Mouse (Mus musculus) spleen, postnatal 36 days (tissue): ENCODE data around the gene Olfr429.
"Not testable (repeated sequence)": the region's sequence is repeated elsewhere in the genome, so short reads cannot be mapped to it uniquely, and the experiment has no call there.

ENCODE experiments used
- DNase-seq, 2 experiments: peaks; one replicate each; pipeline ENCODE4 v3.0.0; 2022; ENCODE audit warnings: low spot score in 2 of 2, mixed read lengths in 1 of 2

Olfr429 gene

DNA sequence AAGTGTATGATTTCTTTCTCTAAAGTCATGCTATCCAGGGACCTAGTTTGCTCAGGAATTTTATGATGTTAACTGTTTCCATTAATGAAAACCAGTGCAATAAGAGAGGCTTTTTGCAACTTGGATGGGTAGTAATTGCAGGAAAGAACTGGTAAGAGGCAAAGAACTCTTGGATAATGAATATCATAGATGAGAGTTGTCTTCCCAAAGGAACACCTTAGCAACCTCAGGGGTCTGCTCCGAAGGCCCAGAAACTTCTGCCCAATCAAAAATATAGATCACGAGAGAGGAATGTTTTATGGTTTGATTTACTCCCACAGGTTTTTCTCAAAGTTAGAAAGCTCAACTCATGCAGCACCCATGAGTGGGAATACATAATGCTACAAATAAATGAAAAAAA lies at the start of gene Olfr429:
TSS of gene Olfr429 (plus strand) at position 301 of the 400 bp plus-strand sequence.
- no peak for DNase-seq

DNA sequence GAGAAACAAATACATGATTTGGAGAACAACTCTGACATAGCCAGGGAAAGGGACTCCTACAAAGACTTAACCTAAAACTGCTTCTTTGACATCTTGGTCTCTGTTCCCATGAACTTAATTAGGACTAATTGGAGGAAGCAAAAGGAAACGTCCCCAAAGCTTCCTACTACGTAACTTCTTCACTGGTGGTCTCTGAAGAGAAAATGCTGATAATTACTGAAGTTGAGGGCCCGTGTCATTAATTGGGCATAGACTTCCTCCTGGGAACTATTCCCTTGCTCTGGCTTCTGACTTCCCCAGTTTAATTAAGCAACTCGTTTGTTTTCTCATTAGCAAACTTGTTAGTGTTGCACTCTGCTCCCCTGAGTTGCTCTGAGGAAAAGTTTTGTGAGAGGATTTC lies 48.3 kb upstream of the Olfr429 start:
- DNase-seq = no peak

DNA sequence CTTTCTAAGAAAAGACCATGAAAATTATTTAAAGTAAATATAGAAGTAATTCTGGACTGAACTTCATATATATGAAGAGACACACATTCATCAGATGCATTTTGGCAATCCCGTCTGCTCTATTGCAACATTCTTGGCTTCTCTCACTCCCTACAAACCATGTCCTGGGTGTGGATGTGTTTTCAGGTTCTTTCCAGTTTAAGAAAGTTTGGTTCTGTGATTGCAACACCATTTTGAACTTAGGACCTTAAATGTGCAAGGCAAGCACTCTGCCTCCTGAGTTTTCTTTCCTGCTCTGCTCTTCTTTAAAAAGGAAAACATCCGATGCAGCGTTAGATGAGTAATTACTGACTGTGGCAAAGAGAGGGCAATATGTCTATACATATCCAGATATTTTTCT lies 45.7 kb upstream of the Olfr429 start:
- no peak for DNase-seq

DNA sequence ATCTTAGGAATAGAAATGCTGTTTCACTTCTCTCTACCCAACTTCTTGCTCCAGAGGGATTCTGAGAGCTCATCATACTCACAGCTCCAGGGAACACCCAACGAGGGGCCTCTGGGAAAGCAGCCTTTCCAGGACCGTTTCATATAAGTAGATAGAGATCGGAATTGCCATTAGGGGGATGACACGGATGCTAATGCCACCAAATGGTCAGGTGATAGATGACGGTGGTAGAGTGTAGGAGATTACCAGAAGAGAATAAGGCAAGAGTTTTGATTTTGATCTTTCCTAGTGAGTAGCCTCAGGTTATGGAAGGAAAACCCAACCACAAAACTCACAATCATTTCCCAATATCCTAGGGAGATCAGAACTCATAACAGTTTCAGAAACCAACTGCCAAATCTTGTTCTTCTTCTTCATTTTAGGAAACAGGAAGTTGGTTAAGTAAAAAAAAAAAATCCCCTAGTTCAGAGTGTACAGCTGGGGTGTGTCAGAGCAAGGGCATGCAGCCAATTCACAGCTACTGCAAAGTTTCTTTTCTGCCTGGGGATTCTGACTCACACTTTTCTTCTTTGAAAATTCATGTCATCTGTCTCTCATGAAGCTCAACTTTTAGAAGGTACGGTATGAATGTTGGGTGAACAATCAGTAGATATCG lies 43.5 kb upstream of the Olfr429 start, which contains the start of gene Olfr433:
TSS of gene Olfr433 (plus strand) at position 183 of the 655 bp plus-strand sequence.
- peak; percentile 70 to 74 for DNase-seq

DNA sequence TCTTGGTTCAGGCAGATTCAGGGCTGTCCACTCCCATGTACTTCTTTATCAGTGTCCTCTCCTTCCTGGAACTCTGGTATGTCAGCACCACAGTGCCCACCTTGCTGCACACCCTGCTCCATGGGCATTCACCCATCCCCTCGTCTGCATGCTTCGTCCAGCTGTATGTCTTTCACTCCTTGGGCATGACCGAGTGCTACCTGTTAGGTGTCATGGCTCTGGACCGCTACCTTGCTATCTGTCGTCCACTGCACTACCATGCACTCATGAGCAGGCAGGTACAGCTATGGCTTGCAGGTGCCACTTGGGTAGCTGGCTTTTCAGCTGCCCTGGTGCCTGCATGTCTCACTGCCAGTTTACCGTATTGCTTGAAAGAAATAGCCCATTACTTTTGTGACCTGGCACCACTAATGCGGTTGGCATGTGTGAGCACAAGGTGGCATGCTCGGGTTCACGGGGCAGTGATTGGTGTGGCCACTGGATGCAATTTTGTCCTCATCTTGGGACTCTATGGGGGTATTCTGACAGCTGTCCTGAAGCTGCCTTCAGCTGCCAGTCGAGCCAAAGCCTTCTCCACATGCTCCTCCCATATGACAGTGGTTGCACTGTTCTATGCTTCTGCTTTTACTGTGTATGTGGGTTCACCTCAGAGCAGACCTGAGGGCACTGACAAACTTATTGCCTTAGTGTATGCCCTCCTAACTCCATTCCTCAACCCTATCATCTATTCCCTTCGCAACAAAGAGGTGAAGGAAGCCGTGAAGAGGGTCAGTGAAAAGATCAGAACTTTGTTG lies 41.8 kb upstream of the Olfr429 start:
- peak in 1 of 2 experiments; percentile 1 for DNase-seq

DNA sequence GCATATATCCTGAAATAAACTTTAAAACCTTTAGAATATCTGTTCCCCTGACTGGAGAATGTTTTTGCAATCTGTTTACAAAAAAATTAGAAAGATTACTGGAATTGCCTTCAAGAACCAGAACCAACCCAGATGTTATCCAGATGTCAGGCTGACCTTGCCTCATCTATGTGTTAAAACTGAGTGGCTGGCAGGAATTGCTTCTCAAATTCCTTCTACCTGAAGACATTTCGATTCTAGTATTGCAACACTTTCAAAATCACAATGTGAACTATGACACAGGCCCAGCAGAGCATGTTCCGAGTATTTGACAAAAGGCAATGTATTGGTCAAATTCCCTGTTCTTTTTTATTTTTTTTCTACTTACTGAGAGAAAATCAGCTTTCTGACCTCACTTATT lies 39.7 kb upstream of the Olfr429 start:
- DNase-seq = no peak

DNA sequence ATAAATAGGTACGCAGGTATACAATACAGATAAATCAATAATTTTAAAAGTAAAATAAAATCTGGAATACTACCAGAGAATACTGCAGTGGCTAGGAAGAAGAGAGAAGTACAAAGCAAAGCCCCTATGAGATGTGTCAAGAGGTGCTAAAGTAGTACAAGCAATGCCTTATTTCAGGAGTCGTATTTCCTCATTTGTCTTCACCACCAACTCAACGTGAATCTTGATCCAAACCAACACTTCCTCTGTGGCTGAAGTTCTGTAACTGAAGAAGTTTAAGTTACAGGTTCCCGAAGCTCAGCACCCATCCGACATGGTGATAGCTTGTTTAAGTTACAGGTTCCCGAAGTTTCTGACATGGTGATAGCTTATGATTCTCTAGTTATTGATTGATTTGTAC lies 35.9 kb upstream of the Olfr429 start:
- not testable (repeated sequence) for DNase-seq

DNA sequence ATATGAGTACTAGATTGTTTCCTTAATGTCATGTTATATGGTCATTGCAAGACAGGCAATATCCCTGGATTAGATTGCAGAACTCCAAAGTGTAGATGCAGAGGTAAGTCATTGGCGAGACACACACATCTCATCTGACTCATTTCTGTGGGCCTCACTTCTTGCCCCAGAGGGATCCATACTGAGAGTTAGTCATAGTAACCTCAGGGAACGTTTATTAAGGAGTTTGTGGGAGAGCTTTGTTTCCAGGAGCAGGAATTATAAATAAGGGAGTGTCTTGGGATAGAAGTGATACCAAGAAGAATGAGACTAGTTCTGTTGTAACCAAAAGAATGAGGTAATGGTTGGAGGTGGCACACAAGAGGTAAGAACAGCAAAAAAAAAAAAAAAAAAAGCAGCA lies 35.2 kb upstream of the Olfr429 start, which contains the start of gene Olfr432:
TSS of gene Olfr432 (plus strand) at position 313 of the 400 bp plus-strand sequence.
- DNase-seq = no peak

DNA sequence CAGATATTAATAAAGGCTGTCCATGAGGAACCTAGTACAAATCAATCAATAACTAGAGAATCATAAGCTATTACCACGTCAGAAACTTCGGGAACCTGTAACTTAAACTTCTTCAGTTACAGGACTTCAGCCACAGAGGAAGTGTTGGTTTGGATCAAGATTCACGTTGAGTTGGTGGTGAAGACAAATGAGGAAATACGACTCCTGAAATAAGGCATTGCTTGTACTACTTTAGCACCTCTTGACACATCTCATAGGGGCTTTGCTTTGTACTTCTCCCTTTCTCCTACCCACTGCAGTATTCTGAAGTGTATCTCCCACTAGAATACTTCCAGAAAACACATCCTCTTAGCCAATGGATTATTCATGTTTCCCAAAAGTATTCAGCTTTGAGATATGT lies 34.8 kb upstream of the Olfr429 start:
- not testable (repeated sequence) for DNase-seq

DNA sequence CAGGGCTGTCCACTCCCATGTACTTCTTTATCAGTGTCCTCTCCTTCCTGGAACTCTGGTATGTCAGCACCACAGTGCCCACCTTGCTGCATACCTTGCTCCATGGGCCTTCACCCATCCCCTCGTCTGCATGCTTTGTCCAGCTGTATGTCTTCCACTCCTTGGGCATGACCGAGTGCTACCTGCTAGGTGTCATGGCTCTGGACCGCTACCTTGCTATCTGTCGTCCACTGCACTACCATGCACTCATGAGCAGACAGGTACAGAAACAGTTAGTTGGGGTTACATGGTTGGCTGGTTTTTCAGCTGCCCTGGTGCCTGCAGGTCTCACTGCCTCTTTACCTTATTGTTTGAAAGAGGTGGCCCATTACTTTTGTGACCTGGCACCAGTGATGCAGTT lies 33.6 kb upstream of the Olfr429 start:
- DNase-seq = peak in 1 of 2 experiments; percentile 3

DNA sequence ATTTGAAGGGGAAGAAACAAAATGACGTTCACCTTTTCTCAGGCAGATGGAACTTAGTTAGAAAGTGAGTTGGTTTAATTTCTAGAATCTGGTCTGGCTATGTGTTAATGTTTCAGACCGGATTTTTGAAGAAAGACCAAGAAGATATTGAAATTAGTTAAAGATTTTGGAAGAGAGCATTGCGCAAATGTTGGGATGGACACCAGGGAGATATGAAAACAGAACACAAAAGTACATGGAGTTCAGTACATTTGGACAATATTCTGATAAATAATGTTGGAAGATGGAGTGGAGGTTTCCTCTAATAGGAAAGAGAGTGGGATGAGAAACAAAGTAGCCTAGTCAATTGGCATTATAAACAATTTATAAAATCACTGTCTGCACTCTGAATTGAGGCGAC lies 32.6 kb upstream of the Olfr429 start:
- no peak for DNase-seq

DNA sequence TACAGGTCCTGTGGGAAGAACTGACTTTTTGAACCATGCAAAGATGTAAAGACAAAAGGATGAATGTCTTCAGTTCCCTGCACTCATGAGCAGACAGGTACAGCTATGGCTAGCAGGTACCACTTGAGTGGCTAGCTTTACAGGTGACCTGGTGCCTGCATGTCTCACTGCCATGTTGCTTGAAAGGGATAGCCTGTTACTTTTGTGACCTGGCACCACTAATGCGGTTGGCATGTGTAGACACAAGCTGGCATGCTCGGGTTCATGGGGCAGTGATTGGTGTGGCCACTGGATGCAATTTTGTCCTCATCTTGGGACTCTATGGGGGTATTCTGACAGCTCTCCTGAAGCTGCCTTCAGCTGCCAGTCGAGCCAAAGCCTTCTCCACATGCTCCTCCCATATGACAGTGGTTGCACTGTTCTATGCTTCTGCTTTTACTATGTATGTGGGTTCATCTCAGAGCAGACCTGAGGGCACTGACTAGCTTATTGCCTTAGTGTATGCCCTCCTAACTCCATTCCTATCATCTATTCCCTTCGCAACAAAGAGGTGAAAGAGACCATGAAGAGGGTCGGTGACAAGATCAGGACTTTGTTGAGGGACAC lies 32.1 kb upstream of the Olfr429 start:
- DNase-seq = no peak

DNA sequence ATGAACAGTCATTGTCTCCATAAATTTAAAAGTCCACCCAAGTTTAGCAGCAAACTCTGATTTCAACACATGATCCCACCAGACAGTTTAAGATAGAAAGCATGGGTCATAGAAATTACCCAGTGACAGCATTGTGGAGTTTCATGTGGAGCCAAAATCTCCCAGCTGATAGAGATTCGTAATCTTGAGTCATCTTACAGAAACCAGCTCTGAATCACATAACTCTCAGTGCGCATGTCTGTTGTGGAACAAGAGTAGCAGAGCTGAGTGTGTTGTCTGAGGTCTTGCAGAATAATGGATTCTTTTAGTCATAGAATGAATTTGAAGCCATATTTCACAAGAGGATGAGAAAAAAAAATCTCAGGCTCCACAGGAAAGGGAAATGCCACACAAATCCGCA lies 31.1 kb upstream of the Olfr429 start:
- DNase-seq = no peak

DNA sequence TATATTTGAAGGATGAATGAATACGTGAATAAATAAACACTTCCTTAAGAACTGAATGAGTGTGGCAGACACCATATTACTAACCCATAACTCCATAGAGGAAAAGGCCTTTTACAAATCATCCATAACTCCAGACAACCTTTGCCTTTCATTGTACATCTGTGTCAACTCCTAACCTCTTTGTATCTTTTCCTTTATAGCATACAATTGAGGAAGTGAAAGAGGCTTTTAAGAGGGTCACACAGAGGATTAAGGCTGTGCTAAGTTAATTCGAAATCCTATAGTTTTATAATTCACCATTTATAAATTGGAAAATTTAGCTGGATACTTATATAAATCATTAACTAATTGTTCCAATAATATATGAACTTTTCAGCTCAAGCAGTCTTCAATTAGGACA lies 28.9 kb upstream of the Olfr429 start:
- DNase-seq = no peak

DNA sequence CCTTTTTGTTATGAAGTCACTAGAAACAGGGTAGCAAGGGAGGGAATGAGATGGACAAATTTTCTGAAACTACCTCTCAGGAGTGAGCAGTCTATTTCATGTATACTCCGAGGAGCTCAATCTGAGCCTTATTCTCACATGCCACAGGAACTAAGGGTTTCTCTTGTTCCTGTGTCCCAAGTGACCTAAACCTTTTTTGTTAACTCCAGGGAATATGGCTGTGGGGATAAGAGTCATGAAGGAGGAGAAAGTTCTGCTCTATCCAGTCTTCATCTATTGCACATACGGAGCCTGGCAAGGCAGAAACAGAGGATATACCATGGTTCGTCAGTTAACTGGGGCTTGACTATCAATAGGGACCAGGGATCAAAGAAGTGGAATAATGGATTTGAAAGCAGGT lies 17.8 kb upstream of the Olfr429 start, which contains the start of gene Olfr430:
TSS of gene Olfr430 (plus strand) at position 301 of the 400 bp plus-strand sequence.
- DNase-seq = no peak

DNA sequence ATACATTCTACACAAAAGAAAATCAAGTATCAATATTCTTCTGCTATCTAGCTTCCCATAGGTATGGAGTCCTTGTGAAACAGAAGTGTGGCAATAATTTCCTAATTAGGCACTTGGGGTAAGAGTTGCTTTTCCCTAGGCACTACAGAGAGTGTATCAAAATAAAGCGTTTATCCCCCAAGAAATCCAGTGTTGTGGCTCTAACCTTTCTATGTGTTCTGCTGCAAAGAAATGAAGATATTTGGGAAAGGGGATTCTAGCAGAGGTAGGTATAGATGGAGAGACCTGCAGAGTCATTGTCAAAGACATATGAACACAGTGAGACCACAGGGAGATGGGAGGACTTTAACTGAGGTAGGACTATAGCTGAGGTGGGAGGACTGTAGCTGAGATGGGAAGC lies 12.5 kb downstream of the Olfr429 start, which contains the start of gene Olfr427:
TSS of gene Olfr427 (plus strand) at position 301 of the 400 bp plus-strand sequence.
- no peak for DNase-seq

DNA sequence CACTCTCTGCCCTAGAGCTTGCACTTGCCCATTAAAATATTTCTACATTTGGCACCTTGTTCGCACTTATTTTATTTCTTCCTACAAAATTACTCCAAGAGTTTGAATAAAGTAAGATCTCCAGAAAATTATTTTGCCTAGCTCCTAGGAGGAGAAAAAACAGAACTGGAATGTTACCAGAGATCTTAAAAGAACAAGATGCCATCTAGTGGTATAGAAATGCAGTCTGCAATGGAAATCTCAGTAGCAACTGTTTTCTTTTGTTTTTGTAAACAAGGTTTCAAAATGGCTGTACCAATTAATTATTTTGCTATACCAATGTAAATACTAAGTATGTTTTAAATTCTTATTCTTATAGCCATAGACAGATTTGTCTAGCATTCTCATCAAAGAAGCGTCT lies 19.6 kb downstream of the Olfr429 start:
- DNase-seq = no peak

DNA sequence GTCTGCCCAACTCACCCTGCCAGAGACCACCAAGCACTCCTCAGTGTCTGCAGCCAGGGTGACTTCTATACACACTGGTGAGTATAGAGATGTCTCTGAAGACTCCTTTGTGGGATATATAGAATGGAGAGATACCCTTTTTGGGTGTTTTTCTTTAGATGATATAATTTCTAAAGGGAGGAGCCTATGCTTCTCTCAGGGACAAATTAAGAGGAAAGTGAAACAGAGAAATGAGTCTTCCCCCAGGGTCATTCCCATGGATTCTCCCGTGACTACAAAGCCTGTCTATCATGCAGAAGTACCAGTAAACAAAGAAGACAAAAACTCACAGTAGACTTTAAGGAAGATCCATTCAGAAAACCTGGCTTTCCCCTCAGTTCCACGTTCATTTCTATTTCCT lies 36.9 kb downstream of the Olfr429 start, which contains the start of gene Olfr231:
TSS of gene Olfr231 (minus strand) at position 101 of the 400 bp plus-strand sequence.
- no peak for DNase-seq

DNA sequence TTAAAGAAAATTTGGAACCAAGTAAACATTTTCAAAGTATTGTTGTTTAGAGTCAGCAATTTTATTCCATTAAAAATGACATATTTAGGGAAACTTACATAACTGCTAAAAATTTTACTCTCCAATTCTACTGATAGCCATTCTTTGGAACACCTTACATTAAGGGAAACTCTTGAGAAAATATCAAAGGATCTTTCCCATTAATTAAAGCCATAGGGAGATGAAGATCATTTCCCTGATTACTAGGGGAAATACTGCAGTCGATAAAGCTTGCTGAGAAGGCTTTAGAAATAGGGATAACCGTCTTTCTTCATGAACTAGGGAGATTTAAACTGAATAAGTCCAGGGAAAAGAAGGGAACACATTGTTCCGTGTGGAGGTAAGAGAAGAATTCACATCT lies 47.1 kb downstream of the Olfr429 start, which contains the start of gene Olfr424:
TSS of gene Olfr424 (plus strand) at position 301 of the 400 bp plus-strand sequence.
- no peak for DNase-seq

DNA sequence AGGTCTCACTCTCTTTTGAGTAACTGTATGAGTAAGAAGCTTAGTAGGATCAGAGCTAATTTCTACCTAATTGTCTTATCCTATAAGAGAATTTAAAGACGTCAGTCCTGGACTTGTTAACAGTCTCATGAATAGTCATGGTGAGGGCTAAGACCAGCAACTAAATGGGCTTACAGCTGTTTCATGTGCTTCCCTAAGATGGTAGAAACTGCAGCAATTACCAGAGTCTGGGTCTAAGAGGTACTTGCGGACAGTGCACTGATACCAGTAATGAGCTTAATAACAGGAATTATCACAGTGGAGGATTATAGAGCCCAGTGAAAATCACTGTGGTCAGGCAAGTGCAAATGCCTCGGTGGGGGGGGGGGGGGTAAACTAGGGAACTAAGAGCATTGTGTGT lies 47.9 kb downstream of the Olfr429 start:
- no peak for DNase-seq
